Mouse (Mus musculus) spleen, postnatal 10 days (tissue): ENCODE measurements around the gene Sh2d6.
"Not testable (repeated sequence)": the region's sequence is repeated elsewhere in the genome, so short reads cannot be mapped to it uniquely, and the experiment has no call there.

Experiments used
- DNase-seq, 2 experiments: peaks; one replicate each; pipeline ENCODE4 v3.0.0; 2021 to 2022; ENCODE audit warnings: low spot score in 2 of 2

Gene Sh2d6

DNA sequence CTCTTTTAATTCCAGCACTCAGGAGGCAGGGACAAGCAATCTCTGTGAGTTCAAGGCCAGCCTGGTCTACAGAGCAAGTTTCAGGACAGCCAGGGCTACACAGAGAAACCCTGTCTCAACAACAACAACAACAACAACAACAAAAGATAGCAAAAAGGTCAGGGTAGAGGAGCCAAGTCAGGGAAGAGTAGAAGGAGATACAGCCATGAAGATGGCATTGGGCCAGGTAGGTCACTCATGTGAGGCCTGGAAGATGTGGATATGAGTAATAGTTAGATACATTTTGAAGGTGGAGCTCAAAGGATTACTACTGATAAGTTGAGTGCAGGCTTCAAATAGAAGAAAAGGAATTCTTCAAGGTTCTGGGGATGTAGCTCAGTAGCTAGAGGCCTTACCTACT is 18.2 kb downstream of the Sh2d6 start:
- DNase-seq, result no peak

DNA sequence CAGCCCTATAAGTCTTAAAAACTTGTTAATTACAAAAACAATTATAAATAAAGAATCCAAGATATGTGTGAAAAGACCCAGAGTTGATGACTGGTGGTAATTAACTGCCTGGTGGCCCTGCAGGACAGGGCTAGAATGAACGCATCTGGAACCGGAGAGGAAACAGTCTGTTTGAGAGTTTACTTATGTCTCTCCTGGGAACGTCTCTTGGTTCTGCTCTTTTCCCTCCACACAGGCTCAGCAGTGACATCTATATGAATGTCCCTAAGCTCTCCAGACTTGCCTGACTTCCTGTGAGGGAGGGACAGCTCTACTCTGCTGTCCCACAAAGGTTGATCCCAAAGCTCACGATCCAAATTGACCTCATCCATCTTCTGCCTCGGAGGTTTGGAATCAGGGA is 22.6 kb downstream of the Sh2d6 start:
- no peak for DNase-seq

DNA sequence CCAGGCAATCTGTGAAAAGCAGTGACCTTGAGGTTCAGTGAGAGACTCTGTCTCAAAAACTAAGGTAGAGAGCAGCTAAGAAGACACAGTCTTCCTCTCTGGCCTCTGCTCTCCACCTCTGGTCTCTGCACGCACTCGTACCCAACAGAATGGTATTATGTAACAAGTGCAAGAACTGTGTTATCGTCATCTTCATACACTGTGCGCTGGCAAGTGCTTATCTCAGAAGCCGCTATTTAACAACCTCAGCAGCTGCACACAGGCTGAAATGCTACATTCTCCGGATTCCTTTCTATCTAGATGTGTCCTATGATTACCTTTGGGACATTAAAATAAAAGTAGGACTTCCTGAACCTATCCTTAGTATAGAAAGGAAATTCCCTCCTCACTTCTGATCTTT is 28.6 kb downstream of the Sh2d6 start:
- DNase-seq, result no peak

DNA sequence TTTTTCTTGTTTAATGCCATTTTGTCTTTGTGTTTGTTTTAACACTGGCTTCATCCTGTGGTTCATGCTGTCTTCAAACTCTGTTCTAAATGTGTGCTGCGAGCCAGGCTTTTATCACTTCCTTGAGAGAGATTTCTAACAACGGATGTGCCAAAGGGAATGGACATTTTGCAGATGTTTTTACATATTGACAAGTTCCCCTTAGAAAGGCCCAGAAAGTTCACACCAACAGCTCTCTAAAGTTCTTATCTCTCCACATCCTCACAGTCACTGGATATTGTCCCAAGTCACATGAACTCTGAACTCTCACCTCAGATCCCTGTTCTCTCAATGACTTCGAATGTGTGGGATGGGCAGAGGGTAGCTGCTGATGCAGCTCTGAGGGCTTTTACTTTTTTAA is 30.4 kb downstream of the Sh2d6 start:
- no peak for DNase-seq

DNA sequence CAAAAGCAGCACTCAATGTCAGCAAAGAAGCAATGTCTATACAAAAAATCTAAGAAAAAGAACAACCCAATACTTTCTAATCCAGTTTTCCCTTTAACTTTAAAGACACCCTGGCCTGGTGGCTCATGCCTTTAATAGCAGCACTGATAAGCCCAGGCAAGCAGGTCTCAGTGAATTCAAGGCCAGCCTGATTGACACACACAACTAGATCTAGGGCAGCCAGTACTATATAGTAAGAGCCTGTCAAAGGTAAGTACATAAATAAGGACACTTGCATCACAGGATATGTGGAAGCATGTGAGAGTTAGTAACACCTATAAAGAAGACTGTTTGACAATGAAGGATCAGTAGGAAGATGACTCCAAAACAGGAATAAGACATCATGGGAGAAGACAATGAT is 32.0 kb downstream of the Sh2d6 start:
- DNase-seq, result no peak

DNA sequence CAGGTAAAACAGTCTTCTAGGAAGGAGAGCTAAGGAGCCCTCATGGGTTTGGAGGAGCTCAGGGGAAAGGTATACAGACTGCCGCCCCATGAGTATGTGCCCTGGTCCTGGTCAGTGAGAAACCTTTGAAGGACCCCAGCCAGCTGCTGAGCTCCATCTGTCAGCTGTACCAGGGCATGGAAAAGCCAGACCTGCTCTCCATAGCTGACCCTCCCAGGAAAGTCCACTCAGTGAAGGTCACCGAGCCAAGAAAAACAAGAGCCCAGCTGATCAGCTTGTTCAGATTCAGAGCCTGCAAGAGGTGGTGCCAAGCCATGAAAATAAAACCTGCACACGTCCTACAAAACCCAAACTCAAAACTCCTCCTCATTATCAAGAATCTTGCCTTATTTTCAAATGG is 32.7 kb downstream of the Sh2d6 start:
- DNase-seq, result no peak

DNA sequence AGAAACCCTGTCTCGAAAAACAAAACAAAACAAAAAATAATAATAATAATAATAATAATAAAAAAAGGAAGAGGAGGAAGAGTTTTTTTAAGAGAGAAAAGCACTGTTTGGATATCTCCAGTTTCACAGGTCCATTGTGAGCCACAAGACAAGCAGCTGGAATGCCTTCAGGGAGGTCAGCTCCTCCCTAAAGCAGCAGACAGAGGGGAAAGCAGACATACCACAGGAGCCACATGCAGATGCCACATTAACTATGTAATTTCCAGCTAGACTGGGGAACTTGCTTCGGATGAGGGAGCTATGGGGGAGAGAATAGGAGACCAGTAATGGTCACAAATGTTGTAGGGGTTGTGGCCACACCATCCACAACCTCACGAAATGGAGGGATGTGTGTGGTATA is 34.2 kb downstream of the Sh2d6 start:
- no peak for DNase-seq

DNA sequence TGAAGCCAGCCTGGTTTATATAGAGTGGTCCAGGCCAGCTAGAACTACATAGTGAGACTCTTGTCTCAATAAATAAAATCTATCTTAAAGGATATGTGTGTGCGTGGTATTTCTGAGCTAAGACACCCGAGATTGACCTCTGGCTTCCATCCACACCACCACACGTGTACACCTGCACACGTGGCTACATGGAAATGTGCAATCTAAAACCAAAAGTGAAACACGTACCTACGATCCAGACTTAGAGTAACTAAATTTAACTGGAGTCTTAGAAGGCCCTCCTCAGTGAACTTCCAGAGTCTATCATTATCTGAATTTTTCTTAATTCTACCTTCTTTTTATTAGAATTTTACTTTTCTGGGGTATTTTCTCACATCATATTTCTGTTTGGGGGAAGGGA is 35.2 kb downstream of the Sh2d6 start:
- DNase-seq, result no peak

DNA sequence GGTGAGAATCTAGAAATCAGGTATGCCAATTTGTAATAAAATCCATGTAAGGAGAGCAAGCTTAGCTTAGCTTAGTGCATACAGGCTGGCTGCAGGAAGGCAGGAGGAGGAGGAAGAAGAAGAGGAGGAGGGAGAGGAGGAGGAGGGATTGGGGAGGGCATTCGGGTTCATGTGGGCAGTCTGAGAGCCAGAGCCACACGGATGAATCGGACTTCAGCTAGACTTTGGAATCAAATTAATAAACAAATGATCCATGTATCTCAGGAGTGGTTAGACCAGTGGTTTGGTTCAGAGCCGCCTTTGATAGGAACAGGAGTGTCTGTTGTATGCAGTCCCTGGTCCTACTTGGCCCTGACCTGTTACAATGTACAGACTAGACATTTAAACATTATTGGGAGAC is 36.6 kb downstream of the Sh2d6 start:
- no peak for DNase-seq

DNA sequence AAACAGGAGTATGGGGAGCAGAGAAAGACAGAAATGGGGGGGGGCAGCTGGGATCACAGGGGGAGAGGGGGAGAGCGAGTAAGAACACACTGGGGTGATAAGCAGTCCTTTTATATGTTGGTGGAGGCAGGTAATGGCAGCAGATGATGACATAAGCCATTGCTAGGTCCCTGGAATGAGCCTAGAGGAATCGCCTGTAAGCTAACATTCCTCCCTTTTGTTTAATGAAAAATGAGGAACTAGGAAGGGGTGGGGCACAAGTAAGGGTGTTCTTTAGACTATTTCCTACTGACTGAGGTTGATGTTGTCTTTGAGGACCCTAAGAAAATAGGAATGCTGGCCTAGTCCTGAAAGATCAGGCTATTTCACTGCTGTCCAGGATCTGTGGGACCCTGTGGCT is 39.4 kb downstream of the Sh2d6 start:
- DNase-seq, result no peak

DNA sequence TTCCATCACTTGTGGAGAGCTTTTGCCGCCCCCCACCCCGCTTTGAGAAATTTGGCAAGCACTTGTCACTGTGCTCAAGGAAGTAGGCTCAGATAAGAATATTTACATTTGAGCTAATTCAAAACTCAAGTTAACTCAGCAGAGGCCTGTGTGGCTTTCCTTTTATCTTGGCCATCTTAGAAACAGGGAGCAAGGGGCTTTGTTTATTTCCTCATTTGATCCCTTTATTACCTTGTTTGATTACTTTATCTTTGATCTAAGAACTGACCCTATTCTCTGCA is 41.1 kb downstream of the Sh2d6 start:
- no peak for DNase-seq

DNA sequence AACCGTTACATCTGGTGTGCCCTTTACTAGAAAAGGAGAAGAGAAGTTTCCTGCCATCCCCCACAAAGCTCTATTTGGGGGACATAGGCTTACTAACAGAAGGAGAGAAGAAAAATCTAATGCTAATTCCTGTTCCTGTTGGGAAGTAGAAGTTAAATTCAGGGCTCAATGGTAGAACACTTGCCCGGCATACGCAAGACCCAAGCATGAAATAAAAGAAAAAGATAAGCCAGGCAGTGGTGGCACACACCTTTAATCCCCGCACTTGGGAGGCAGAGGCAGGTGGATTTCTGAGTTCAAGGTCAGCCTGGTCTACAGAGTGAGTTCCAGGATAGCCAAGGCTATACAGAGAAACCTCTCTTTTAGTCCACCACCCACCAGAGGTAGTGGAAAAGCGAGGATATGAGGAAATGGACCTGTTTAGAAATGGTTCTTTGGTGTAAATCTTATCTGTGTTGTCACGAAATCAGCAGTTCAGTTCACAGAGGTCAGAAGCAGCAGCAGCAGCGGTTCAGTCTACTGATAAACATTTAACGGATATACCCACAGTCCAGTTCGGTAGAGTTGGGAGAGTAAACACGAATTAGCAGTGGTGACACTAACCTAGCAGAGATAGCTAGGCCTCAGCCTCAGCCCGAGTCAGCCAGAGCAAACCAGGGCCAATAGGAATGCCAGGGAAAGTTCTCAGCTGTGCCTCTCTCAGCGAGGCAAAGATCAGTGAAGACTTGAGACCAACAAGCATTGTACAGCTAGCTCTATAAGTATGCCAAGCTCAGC is 41.7 kb downstream of the Sh2d6 start:
- no peak for DNase-seq

DNA sequence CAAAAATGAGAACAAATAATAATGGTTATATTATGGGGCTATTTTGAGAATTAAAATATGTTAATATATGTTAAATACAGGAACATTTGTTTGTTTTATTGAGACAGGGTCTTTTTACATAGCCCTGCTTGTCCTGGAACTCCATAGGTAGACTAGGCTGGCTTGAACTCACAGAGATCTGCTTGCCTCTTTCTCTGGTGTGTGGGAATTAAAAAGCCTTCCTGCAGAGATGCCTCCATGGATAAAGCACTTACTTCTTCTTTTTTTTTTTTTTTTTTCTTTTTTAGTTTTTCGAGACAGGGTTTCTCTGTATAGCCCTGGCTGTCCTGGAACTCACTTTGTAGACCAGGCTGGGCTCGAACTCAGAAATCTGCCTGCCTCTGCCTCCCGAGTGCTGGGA is 42.8 kb downstream of the Sh2d6 start:
- DNase-seq, result not testable (repeated sequence)

DNA sequence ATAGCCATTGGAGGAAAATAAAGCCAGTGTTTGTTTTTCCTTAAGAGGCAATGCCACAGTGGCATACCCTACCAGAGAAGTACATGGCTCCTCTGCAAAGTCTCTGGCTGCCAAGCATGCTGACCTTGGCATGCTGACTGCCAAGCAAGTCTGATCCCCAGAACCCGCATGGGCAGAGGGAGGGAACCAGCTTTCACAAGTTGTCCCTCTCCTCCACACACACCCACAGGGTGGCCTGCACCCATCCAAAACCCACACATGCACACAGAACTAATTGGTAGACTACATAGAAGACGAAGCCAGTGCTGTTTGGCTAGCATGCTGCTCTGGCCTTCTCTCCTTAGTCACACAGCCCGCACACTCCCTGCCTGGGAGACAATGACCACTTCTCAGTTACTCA is 43.9 kb downstream of the Sh2d6 start:
- no peak for DNase-seq

DNA sequence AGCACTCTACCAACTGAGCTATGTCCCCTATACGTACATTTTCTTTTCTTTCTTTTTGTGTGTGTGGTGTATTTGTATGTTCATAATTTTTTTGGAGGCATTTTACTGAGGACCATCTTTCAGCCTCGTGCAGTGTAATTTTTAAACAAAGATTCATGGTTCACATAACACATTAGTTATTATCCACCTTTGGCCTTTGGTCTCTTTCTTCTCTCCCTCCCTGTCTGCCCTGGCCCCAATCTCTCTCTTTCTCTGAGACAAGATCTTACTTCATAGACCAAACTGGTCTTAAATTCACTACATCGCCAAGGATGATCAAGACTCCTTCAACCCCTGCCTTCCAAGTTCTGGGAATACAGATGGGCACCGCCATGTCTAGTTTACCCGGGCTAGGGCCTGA is 44.7 kb downstream of the Sh2d6 start:
- no peak for DNase-seq

DNA sequence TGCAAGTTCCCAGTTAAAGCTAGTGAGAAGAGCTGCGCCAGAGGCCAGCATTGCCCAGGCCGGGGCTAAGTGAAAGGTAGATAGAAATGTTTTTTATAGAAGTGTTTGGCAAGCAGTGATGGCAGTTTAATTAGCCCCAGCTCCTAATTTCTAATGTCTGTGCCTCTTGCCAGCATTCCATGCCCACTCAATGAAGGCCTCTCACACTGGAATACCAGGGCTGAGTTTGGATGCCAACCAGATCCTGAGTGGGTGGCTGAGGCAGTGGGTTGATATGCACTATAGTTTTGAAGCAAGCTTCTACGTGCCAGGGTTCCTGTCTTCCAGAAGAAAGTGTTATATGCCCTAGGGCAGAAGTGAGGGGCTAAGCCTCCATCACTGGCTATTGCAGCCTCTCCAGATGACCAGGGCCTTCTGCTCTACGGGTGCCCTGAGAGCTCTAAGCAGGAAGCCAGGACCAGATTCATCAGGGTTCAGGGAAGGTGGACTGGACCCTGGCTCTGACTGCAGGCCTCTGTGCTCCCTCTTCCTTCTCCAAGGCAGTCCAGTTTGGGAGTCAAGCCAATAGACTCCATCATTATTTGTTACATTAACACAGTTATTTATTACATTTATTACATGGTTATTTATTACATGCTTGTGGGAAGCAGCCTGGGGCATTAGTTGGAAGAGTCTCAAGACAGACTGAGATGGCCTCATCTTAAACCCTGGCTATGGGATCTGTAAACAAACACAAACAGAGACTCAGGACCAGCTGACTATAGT is 46.1 kb downstream of the Sh2d6 start:
- DNase-seq, result no peak

DNA sequence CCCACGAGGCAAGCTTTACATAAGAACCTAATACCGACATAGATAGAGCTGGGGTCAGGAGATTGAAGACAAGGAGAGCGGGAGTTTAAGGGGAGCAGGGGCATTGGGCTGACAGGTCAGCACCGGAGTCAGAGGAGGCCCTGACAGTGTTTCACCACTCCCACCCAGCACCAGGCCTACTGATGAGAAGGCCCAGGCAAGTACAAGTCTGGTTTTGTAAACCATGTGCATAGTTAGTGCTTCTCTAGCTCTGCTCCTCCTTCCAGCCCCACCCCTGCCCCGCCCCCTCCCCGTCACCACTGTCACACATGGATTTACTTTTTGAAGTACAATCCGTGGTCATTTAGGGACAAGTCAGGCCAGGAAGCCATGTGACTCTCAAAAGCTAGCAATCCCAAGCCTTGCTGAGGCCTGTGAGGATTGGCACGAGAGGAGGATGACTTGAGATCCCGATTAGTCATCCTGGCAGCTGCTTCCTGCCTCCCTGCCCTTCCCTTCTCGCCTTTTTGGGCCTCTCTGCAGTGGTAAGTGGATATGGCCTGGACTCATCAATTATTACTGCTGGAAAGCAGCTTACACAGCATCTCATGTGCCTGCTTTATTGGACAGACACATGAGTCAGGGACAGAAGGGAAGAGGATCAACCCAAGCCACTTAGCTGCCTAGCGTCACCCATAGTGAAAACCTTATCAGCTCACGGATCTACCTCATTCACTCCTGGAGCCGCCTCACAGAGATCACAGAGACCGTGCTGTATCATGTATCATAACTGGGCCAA is 48.1 kb downstream of the Sh2d6 start:
- DNase-seq, result no peak

DNA sequence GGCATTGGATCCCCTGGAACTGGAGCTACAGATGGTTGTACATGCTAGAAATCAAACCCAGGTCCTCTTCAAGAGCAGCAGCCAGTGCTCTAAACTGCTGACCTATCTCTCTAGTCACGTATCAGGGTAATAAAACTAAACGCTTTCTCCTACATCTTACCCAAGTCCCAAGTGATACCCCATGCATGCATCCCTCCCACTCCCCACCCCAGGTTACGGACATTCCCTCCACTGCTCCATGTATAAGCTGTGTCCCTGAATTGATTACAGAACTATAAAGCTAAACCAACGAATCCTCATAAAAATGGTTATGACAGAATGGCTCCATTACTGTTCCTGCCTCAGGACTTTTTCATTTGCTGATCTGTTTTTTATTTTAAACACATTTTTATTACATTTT is 55.3 kb downstream of the Sh2d6 start:
- no peak for DNase-seq

DNA sequence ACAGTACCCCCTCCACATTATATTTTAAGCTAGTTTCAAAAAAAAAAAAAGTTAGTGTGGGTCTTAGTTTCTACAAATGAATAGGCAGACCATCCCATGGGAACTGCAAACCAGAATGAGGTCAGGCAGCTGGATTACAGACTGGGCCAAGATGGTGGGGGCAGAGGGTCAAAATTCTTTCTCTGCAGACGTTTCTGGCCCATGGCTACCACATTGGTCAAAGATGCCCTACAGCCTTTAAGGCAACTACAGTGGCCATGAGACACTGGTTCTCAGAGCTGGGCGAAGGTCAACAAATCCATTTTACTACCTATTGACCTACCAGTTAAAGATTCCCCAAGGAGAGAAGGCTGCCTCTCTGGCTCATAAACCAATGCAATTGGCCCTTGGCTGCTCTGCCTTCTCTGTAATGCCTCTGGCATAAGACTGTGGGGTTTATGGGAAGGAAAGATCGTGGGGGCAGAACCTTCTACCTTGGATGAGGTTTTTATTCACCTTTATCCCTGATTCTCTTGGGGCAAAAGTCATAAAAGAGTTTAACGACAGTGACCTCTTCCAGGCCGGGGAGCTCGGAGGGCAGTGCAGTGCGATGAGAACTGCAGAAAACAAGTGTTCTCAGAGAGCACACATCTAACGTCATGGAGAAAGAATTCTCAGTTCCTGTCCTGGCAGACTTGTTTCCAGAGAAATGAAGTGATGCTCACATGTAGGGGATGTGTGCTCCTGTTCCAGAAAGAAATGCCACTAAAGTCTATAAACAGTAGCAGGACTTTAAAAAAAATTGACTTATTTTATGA is 55.9 kb downstream of the Sh2d6 start:
- no peak for DNase-seq
